Mouse (Mus musculus): ENCODE results near the gene Fbxo10.
"Not testable (repeated sequence)": the region's sequence is repeated elsewhere in the genome, so short reads cannot be mapped to it uniquely, and the experiment has no call there.

The Fbxo10 gene

GRCm38 (mm10) chr4:45000001-45000400 is 84.4 kb downstream of the Fbxo10 start:
- DNase-seq (ENCODE audit: low spot score) = no peak

DNA sequence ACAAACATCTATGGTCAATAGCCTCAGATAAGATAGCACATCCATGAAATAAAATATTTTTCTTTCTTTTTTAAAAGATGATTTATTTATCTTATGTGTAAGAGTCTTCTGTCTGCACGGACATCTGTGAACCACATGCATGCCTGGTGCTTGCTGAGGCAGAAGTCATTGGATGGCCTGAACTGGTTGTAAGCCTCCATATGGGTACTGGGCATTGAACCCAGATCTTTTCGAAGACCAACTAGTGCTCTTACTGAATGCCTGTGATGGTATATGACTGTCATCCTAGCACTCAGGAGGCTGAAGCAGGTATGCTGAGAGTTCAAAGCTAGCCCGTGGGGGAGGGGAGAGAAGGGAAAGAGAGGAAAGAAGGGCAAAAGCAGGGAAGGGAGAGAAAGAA is 86.3 kb downstream of the Fbxo10 start:
- no peak for DNase-seq (ENCODE audit: low spot score)

DNA sequence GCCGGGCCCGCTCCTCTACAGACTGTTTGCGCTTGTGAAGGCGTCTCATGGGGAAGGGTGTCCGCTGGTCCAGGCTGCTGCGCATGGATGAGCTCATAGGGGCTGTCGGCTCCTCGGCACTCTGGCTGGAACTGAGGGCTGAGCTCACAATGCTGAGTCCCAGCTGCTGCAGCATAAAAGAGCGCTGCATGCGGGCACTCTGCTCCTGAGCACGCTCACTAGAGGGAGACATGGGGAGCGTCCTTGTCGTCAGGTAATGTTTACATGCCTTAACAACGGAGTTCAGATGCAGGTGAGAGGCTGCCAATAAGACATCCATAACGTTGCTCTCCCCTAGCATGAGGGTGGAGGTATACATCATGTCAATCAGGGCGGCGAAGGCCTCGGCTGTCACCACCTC is 89.6 kb downstream of the Fbxo10 start:
- DNase-seq (ENCODE audit: low spot score) = no peak

- DNase-seq (ENCODE audit: low spot score) = no peak
Observed at GRCm38 (mm10) chr4:44993847-44994246, 90.6 kb downstream of the Fbxo10 start.

DNA sequence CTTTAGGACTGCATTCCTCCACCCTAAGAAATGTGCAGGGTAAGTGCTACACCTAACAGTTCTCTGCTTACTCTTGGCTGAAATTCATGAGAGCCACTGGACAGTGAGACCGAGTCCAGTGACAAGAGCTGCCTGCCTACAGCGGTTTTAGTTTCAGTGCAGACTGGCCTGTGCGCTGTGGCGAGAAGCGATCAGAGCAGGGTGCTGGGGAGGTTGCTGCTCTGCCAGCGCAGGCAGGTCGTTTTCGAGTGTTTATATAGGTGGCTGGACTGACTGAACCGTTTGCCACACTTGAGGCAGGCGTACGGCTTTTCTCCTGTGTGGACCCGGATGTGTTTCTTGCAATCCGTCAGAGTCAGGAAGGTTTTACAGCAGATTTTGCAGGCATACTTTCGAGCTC is 91.2 kb downstream of the Fbxo10 start:
- not testable (repeated sequence) for DNase-seq (ENCODE audit: low spot score)

GRCm38 (mm10) chr4:44992330-44992729 is 92.1 kb downstream of the Fbxo10 start:
- not testable (repeated sequence) for DNase-seq (ENCODE audit: low spot score)

- DNase-seq (ENCODE audit: low spot score) = no peak
Observed at GRCm38 (mm10) chr4:44990560-44990959, 93.8 kb downstream of the Fbxo10 start.

Data from testis, postnatal 10 days (tissue).